Mouse (Mus musculus): ENCODE data around the gene Igfbpl1. TPM values are rescaled to one million over a fixed set of nuclear protein-coding genes. Genes with fewer than 3 reads are reported as not detected.
A peak's percentile ranks its signal among the peaks of the same experiment; 100 is the strongest.

Gene Igfbpl1
- 10 to 100 TPM; 37.1 to 43.7 TPM for total RNA-seq (2021)
- long read RNA-seq, experiment 1, partial matches to known transcripts = 1 of 9 reads
- long read RNA-seq, experiment 1, other reads (novel, unspliced or antisense) = 4 of 9 reads
- long read RNA-seq, experiment 2, transcript Igfbpl1-201 (5 exons, 2,864 nt) = major isoform, 15 of 30 reads
- long read RNA-seq, experiment 2, partial matches to known transcripts = 3 of 30 reads
- long read RNA-seq, experiment 2, other reads (novel, unspliced or antisense) = 12 of 30 reads

DNA sequence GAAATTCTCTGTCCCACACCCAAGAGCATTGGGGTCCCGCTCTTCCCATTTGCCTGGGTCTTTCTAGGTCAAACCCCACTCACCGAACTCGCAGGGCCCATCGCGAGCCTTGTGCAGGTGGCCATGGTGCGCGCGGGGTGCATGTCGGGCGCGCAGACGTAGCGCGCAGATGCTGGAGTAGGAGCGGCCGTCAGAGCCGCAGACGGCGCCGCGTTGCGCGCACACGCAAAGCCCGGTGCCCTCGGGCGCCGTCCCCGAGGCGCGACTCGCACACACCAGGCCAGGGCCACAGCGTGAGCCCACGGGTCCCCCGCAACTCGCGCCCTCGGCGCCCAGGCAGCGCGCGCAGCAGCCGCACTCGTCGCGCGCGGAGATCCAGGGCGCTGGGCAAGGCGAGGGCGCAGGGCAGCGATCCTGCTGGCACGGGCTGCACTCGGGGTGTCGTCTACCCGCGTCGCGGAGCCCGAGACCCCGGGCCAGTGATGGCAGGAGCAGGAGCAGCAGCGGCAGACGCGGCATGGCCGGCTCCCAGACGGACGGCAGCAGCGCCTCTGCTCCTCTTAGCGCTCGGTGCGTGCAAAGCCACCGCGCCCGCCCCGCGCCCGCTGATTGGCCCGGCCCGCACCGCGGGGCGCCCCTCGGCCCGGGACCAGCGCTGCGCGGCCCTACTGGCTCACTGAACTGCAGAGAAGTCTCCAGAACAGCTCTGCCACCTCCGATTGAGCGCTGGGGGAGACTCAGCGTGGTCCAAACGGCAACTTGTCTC is at the start of gene Igfbpl1:
TSS of gene Igfbpl1 (minus strand) at position 649 of the 766 bp plus-strand sequence.
- DNase-seq (ENCODE audit: low spot score in 2 of 2) = peak in 1 of 2 experiments; percentile 22

DNA sequence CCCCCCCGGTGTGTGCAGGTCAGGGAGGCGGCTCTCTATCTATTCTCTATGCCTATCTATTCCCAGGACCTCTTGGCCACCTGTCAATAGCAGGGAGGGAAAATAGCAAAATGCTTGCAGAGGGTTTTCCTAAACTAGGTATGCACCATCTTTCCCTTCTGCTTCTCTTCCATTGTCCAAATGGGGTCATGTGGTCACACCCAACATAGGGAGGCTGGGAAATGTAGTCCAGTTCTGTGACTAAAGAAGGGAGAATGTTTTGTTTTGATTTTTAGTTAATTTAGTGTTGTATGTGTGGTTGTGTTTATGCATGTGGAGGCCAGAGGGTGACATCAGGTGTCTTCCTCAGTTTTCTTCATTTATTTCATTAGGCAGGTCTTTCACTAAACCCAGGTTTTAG is 45.4 kb upstream of the Igfbpl1 start:
- no peak for DNase-seq (ENCODE audit: low spot score in 2 of 2)

DNA sequence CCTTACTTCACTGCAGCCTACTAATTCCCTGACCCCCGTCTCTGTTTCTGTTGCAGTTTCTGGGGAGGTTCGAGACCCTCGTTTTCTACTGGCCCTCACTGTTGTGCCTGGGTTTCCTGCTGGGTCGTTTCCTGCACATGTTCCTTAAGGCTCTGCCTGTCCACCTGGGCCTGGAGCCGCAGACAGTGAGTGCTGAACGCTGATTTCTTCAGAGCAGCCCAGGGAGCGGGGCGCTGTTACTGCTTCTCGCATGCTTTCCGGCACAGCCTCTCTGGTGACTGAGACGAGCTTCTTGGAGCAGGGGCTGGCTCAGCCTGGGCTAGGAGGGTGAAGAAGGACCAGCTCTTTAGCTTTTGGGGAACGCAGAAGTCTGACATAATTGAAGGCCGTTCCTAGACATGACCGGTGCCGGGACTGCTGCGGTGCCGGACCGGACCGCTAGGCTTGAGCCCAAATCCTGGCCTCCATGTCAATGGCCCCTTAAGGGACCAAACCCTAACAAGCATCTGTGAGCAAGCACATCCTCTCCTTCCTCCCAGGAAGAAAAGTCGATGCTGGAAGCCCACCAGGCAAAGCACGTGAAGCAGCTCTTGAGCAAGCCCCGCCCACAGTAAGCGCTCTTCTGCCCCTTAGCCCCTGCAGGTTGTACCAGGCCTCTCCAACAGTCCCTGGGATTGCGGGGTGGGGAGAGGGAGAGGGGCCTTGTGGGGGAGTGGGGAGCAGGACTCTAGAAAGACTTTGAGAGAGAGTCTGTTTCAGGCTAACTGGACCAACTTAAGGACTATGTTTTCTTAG is 42.5 kb upstream of the Igfbpl1 start:
- no peak for DNase-seq (ENCODE audit: low spot score in 2 of 2)

DNA sequence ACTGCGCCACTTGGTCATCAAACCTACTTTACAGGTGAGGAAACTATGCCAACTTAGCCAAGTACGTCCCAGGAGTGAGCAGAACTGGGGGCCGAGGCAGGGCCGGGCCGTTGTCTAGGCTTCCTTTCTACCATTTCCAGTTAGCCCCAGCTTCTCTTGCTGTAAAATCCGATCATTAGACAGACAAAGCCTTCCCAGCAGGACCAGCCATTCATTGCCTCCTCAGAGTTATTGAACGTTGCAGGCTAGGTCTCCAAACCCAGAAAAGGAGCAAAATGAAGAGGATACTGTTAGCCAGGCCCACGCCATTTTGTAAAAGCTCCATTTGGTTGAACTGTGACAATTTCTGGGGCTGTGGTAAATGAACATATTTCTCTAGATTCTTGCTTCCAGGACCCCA is 40.7 kb upstream of the Igfbpl1 start:
- no peak for DNase-seq (ENCODE audit: low spot score in 2 of 2)

DNA sequence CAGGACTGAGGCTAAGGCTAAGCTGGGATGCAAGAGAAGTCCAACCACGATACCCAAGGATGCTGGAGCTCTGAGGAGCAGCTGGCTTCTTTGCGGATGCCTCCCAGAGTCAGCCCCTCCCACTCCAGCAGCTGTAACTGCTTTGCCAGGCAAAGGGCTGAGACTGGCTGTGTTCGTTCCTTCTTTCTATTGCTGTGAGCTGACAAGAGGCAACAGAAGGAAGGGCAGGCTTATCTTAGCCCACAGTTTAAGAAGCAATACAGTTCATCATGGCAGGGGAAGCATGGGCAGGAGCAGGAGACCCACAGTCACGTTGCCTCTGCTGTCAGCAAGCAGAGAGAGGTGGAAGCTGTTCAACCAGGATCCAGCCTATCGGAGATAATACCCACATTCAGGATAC is 34.4 kb upstream of the Igfbpl1 start:
- no peak for DNase-seq (ENCODE audit: low spot score in 2 of 2)

DNA sequence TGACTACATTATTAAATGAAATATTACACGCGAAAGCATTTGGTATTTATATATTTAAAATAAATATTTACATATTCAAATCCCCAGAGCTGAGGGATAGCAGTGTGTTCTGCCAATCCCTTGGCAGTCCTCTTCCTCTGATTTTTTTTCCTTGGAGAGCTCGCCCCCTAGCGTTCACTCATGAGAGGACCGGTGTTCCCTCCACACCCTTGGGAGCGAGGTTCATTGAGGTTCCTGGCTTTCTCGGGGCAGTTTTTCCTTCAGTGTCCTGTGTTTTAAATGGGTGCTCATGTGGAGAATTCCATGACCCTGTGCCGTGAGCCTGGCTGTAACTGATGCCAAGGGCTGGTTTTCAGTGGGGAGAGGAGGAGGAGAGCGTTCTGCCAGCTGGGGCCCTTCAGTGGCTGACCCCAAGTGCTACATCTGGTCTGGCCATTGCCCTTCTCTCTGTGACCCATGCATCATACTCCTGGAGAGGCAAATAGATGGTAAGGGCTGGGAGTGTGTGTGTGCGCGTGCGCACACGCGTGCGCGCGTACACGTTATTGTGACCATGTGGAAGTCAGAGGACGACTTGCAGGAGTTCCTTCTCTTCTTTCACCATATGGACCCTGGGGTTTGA is 29.2 kb upstream of the Igfbpl1 start:
- DNase-seq (ENCODE audit: low spot score in 2 of 2) = peak; percentile 80 to 85

DNA sequence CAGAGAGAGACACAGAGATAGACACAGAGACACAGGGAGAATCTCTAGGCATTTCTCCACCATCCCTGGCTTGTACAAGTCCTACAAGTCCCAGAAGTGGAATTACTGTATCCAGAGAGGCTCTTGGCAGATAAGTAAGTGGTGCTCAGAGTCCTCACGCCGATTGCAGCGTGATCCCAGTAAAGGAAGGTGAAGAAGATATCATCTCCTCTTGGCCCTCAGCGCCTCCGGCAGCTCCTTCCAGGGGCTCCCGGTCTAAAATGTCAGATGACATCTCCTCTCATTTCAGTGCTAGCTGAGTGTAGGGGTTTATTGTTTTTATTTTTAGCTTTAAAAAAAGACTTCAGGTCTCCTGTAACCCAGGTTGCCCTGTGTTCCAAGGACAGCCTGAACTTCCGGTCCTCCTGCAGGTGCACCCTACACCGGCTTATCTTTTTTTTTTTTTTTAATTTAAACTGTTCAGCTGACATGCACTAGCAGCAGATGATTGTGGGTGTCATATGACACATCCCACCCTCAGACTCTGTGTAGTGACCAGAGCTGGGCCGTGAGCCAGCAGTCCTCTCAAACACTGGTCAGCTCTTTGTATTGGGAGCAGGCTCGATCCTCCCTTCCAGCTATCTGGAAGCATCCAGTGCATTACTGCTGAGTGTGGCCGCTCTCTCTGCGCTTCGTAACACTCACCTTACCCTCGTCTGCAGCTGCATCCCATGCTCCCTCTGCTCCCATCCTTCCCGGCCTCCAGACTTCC is 26.9 kb upstream of the Igfbpl1 start:
- no peak for DNase-seq (ENCODE audit: low spot score in 2 of 2)

DNA sequence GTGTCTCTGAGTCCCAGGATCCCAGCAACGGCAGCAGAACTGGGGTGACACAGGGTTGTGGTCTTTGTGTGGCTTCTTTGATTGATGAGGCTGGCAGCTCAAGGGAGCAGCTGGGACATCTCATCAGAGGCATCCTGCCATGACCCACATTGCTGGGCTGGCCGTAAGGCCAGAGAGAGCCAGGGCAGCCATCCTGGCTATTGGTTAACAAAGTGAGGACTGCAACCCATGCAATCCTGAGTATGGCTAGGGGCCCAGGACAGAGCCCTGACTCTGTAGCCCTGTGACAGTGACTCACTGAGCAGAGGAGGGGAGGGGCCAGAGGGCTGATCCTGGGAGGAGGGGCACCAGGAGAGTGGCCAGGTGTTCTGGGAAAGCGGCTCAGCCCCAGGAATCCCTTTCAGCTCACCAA is 24.9 kb upstream of the Igfbpl1 start:
- DNase-seq (ENCODE audit: low spot score in 2 of 2) = no peak

DNA sequence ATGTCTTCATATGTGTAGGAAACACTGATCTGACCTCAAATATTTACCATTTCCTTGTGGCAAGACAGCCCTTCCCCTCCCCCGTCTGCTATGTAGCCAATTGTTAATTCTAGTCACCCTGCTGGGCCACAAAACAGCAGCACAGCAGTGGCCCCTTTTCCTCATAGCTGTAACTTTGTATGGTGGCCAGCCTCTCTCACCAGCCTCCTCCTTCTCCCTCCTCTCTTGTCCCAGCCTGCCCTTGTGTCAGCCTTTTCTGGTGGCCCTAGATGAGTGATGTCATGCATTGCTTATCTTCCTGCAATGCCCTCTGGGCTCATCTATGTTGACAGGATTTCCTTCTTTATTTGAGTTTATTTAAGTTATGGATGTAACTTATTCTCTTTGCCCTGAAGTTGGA is 22.7 kb upstream of the Igfbpl1 start:
- DNase-seq (ENCODE audit: low spot score in 2 of 2) = no peak

DNA sequence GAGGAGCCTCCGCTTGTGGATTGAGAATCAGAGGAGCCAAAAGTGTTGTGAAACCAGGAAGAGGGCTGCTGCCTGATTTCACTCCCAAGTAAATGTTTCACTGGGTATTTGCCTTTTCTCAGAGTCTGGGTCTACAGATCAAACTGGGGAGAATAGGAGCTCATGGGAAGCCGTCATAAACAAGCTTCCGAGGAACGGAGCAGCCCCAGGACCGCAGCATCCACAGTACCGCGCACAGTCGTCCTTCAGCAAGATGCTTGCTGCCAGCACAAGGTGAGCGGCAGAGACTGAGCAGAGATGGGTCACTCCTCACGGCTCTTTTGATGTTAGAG is 22.1 kb upstream of the Igfbpl1 start:
- DNase-seq (ENCODE audit: low spot score in 2 of 2) = no peak

DNA sequence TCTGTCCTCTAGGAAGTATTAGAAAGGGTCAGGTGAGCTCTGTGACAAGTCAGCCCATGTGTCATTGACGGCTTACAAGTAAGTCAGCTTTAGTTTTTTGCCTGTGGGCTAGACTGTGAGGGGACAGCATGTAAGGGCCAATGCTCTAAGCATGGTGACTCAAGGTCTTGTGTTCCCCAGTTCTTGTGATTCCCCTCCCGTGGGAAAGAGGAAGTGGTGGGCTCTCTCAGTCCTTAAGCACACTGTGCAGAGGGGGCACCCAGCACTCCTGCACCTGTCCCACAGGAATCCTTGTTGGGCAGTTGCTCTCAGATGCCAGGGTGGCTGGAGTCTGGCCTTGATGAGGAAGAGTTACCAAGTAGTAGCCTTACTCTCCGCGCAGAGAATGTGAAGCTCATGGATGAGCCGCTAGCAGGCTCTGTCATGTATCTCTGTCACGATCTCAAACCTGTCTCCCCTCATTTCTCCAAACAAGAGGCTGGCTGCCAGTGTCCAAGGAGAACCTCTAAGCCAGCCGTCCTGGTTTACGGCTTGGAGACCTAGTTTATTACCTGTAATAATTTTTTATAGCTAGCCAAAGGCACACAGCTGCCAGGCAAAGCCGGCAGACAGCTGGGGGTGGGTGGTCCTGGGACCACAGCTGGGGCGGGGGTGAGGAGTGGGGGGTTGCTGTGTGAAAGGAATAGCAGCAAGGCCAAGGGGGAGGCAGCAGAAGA is 21.5 kb upstream of the Igfbpl1 start, which contains the start of gene Stra6l:
TSS of gene Stra6l (plus strand) at position 556 of the 716 bp plus-strand sequence.
- DNase-seq (ENCODE audit: low spot score in 2 of 2) = no peak

DNA sequence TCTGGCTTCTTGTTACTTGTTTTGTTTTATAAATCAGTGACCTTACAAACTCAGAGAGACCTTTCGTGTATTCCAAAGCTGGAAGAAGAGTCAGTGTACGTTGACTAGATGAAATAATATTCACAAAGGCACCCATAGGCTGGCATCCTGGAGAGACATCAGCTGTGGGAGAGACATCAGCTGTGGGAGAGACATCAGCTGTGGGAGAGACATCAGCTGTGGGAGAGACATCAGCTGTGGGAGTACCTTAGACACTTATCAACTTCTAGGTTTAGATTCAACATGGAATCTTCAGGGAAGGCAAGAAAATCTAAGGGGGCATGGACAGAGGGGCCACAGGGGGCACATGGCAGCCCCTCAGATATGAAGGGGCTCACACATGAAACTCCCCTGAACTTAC is 19.5 kb upstream of the Igfbpl1 start:
- no peak for DNase-seq (ENCODE audit: low spot score in 2 of 2)

DNA sequence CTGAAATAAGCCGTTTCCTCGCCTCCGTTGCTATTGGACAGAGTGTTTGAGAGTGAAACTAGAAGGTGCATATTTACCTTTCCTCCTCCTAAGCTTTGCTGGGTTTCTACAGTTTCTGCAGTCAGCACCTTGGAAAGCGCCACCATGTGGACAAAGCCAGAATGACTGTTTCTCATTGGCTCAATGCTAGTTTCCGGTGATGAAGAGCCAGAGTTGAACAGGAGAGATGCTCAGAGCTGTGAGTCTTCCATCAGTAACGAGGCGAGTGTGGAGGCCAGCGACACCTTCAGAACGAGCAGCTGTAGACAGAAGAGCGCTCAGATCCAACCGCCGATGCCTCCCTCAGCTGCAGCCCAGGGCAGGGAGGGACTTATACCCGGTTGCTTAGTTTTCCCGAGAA is 17.6 kb upstream of the Igfbpl1 start:
- no peak for DNase-seq (ENCODE audit: low spot score in 2 of 2)

DNA sequence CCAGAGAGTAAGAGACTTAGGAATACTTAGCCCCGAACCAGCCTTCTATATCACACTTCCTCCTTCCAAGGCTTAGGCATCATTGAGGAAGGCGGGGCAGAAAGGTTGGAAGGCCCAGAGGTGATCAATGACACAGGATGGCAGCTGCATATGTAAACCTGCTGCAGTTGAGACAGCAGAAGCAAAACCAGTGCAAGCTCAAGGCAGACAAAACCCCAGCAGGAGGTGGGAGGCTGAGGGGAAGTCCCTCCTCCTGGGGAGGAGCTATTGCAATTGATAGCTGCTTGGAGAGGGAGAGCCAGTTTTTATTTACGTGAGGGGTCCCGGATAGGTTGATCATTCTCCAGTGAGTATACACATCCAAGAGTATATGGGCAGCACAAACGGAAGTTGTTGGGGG is 6.7 kb upstream of the Igfbpl1 start:
- no peak for DNase-seq (ENCODE audit: low spot score in 2 of 2)

DNA sequence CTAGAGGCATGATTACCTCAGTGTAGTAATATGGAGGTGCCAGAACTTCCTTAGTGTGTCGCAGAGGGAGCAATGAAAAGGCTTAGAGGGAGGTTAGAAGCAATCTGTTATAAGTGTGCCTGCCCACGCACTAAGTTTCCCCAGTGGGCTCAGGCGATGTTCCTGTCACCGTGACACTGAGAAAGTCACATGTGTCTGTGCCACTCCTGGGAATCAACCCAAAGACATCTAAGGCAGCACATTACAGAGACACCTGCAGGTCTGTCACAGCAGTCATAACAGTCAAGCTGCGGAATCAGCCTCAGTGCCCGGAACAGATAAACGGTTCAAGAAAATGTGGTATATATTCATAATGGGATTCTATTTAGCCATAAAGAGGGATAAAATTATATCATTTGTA is 5.3 kb upstream of the Igfbpl1 start:
- no peak for DNase-seq (ENCODE audit: low spot score in 2 of 2)

DNA sequence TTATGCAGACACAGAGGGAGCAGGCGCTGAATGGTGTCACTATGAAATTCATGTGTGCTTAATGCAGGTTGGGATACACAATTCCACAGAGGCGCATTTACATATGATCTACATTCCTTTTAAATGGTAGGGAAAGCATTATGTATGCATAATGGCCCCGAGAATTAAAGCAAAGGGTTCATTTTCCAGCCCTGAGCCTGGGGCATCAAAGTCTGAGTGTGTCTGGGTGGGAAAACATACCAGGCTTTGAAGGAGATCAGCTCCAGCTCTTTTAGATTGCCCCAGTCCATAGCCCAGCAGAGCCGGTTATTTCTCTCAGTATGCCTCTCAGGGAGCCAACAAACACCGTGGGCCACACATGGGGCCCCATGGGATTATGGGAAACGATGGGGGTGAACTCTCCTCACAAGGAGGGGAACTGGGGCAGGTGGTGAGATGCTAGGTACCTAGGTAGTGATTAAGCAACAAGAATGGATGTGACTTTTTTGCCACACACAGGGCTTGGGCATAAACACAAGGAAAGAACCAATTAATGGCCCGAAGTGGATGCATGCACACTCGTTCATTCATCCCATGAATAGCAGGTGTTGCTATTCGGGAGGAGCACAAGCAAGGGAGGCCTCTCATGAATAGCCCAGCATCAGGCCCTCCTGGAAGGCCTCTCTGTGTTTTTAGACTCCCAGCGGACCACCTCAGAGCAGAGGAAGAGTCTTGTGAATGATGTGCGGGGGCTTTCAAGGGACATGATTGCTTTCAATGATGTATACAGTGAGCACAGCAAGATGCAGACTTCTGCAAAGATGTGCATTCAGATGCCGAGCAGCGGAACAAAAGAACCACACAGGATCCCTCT is 3.4 kb upstream of the Igfbpl1 start:
- no peak for DNase-seq (ENCODE audit: low spot score in 2 of 2)

DNA sequence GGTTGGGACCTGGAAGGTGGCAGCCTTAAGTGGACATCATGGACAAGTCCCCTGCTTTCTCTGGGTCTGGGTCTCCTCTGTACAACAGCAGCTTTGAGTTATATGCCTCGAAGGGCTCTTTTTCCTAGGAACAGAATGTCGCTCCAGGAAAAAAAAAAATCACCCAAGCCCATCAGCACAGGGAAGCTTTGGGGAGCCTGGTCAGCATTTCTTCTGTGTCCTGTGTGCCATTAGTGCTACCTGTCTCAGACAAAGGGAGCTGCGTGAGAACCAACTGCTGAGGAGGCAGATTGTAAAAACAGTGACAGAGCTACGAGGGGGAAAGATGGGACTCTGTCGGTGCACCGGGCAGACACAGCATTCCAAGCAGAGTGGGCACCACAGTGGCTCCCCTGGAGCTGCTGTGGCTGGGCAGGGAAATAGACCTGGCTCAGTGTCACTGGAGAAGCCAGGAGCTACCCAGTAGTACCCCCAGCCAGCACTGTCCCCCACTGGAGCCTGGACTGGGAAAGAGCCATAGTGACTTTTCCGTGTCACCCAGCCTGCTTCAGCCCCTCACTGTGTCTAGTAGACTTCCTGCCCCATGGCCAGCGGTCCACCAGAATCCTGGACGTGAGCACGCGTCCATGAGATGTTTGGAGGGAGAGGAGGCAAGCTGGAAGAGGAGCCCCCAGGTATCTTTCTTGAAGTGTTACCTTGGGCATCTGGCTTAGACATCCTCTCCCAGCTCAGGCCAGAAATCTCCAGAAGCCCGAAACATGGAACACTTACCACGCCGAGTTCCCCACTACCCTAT is 1.8 kb downstream of the Igfbpl1 start:
- peak in 1 of 2 experiments; percentile 34 for DNase-seq (ENCODE audit: low spot score in 2 of 2)

DNA sequence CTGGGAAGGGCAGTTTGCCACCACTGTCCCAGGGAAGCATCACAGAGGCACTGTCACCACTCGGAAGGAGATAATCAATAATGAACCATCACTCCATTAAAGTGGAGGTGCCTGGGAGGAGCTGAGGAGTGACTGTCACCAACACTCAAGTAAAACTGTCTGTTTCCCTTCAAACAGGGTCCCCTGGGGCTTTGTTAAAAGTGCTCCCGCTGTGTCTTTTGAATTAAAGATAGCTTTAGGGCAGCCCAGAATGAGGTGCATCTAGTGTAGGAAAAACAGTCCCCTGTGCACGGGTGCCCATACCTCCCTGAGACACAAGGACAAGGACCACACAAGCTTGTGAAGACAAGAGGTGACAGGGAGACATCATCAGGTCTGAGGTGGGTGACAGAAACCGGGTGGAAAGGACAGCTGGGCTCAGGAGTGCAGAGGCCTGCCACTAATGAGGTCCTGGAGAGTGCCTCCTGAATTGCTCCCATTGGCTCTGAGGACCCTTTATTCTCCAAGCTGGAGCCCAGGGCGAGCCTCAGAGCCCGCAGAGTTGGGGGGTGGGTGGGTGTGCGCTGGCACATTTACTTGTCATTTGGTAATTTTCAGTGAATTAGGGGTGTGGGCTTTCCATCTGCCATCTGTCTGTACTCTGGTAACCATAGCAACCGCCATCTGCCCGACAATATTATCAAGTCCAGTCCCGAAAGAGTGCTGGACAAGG is 2.5 kb downstream of the Igfbpl1 start:
- DNase-seq (ENCODE audit: low spot score in 2 of 2) = peak; percentile 19 to 74
